Mouse (Mus musculus): Measurements from ENCODE around the gene Ncoa7.

- TF ChIP-seq GATA1 (IDR thresholded peaks at IDR 0.05; ENCODE audit: borderline replicate concordance, low read length) = no peak
- no peak for TF ChIP-seq CTCF (IDR thresholded peaks at IDR 0.05; ENCODE audit: low read depth, low read length)
Measured at GRCm38 (mm10) chr10:30613039-30613438, 190.1 kb downstream of the Ncoa7 start.

Data from G1E (cell line).